Mouse (Mus musculus) neural tube, embryonic 15.5 days (tissue): ENCODE data around the gene Cel. TPM values are rescaled to one million over a fixed set of nuclear protein-coding genes. Genes with fewer than 3 reads are reported as not detected.
A peak's percentile ranks its signal among the peaks of the same experiment; 100 is the strongest.

Source experiments
- ATAC-seq: fragments of 200-750 bp; cut with Nextera tagmentation; 2 replicates; pipeline ENCODE4 v1.8.0; 2017; ENCODE audit warnings: mild to moderate bottlenecking, moderate TSS enrichment, moderate library complexity; ENCODE audit not compliant: low FRiP score
- H3K27ac ChIP-seq: fragments of 300-500 bp; sonication (generic); replicated peaks from 2 replicates; pipeline ENCODE4 v1.5.1; 2015; ENCODE audit warnings: mild to moderate bottlenecking, inconsistent platforms
- H3K27me3 ChIP-seq: fragments of 300-500 bp; sonication (generic); replicated peaks from 2 replicates; pipeline ENCODE4 v1.6.1; 2015; ENCODE audit warnings: inconsistent platforms
- H3K36me3 ChIP-seq: fragments of 300-500 bp; sonication (generic); 2 replicates; pipeline ENCODE4 v1.6.1; 2015; ENCODE audit warnings: inconsistent platforms
- H3K4me1 ChIP-seq: fragments of 300-500 bp; sonication (generic); 2 replicates; pipeline ENCODE4 v1.6.1; 2015; ENCODE audit warnings: inconsistent platforms
- H3K4me2 ChIP-seq: fragments of 300-500 bp; sonication (generic); 2 replicates; pipeline ENCODE4 v1.6.1; 2015; ENCODE audit warnings: inconsistent platforms, mild to moderate bottlenecking, moderate library complexity
- H3K4me3 ChIP-seq: fragments of 300-500 bp; sonication (generic); replicated peaks from 2 replicates; pipeline ENCODE4 v1.5.1; 2015; ENCODE audit warnings: mild to moderate bottlenecking, inconsistent platforms
- H3K9ac ChIP-seq: fragments of 300-500 bp; sonication (generic); replicated peaks from 2 replicates; pipeline ENCODE4 v1.6.1; 2015; ENCODE audit warnings: mild to moderate bottlenecking, inconsistent platforms
- H3K9me3 ChIP-seq: fragments of 300-500 bp; sonication (generic); replicated peaks from 2 replicates; pipeline ENCODE4 v1.6.1; 2016; ENCODE audit warnings: inconsistent platforms
- WGBS: fragments of 180-500 bp; shearing (Covaris S2); methylation state at CpG from one replicate; pipeline ENCODE4 v1.1.7; 2015; ENCODE audit warnings: mixed read lengths; 5-methylcytosine and 5-hydroxymethylcytosine counted together
- polyA plus RNA-seq: library from polyadenylated mRNA; unstranded; fragments of >200 nt; fragmentation: Nextera tagmentation; extraction: Ambion mirVana; gene quantifications from 2 replicates; pipeline ENCODE4 v1.2.1, GENCODE M21; 2015

The Cel gene
- polyA plus RNA-seq, 1 experiment from 2014 or later: 0.09 TPM

- 28% methylated on average over 7 of the region's 7 CpGs for WGBS
- H3K27me3 ChIP-seq: no peaks in the 10 kb centered on the region
Observed at GRCm38 (mm10) chr2:28535650-28536049, 27.6 kb downstream of the Cel start.

GRCm38 (mm10) chr2:28535263-28535540 is 28.0 kb downstream of the Cel start:
- Histone ChIP-seq H3K9me3 (no peaks in the 10 kb centered on the region), H3K27me3 (no peaks in the 10 kb centered on the region), H3K4me1 (peaks cover 98% of the 10 kb centered on the region), H3K36me3 (no peaks in the 10 kb centered on the region), H3K4me3 (0 out of 2 replicates have a peak overlapping the region, but pooled peaks have one; percentile 61), H3K4me2 (peak overlapping the region; percentile 80), H3K9ac (peak overlapping the region; percentile 23; the same call in 1 of the 2 replicates), H3K27ac (peak overlapping the region; percentile 82)
- ATAC-seq: no peak
- WGBS: 29% methylated on average over 4 of the region's 4 CpGs

More at GRCm38 (mm10) chr2:28535650-28536049, 27.6 kb downstream of the Cel start:
- Histone ChIP-seq H3K36me3 (0 out of 2 replicates have a peak, but pooled peaks cover 2% of the 10 kb centered on the region), H3K9me3 (no peaks in the 10 kb centered on the region), H3K9ac (peak overlapping the region; percentile 23; the same call in 1 of the 2 replicates), H3K27ac (peak overlapping the region; percentile 82), H3K4me2 (peak overlapping the region; percentile 80), H3K4me3 (0 out of 2 replicates have a peak overlapping the region, but pooled peaks have one; percentile 61), H3K4me1 (peaks cover 98% of the 10 kb centered on the region)
- ATAC-seq: no peak

- Histone ChIP-seq H3K4me3 (peak overlapping the region; percentile 61), H3K27me3 (no peaks in the 10 kb centered on the region), H3K9ac (peak overlapping the region; percentile 73), H3K4me2 (peak overlapping the region; percentile 80), H3K4me1 (peaks cover 98% of the 10 kb centered on the region), H3K27ac (peak overlapping the region; percentile 82), H3K36me3 (no peaks in the 10 kb centered on the region), H3K9me3 (no peaks in the 10 kb centered on the region)
- peak; percentile 18 for ATAC-seq
- WGBS: 26% methylated on average over 11 of the region's 11 CpGs
Observed at GRCm38 (mm10) chr2:28534436-28535262, 28.6 kb downstream of the Cel start.

GRCm38 (mm10) chr2:28533901-28534435 is 29.2 kb downstream of the Cel start:
- Histone ChIP-seq H3K4me1 (peaks cover 98% of the 10 kb centered on the region), H3K4me2 (peak overlapping the region; percentile 80), H3K9ac (peak overlapping the region; percentile 73), H3K27me3 (no peaks in the 10 kb centered on the region), H3K27ac (peak overlapping the region; percentile 82), H3K4me3 (peak overlapping the region; percentile 61), H3K36me3 (no peaks in the 10 kb centered on the region), H3K9me3 (no peaks in the 10 kb centered on the region)
- 44% methylated on average over 7 of the region's 7 CpGs for WGBS
- peak; percentile 8 for ATAC-seq

- 3% methylated on average over 49 of the region's 49 CpGs for WGBS
- ATAC-seq: peak; percentile 94
Observed at GRCm38 (mm10) chr2:28532938-28533771, 30.0 kb downstream of the Cel start.

GRCm38 (mm10) chr2:28530311-28530710 is 32.9 kb downstream of the Cel start:
- Histone ChIP-seq H3K4me1 (peaks cover 98% of the 10 kb centered on the region), H3K9ac (no peak overlapping the region), H3K36me3 (no peaks in the 10 kb centered on the region), H3K27me3 (no peaks in the 10 kb centered on the region), H3K4me2 (no peak overlapping the region), H3K27ac (peak overlapping the region; percentile 15; the same call in 1 of the 2 replicates), H3K4me3 (no peak overlapping the region), H3K9me3 (no peaks in the 10 kb centered on the region)
- WGBS: 55% methylated on average over 7 of the region's 7 CpGs
- no peak for ATAC-seq

More at GRCm38 (mm10) chr2:28532938-28533771, 30.0 kb downstream of the Cel start:
- no peaks in the 10 kb centered on the region for H3K9me3 ChIP-seq
- peak overlapping the region; percentile 61 for H3K4me3 ChIP-seq
- H3K36me3 ChIP-seq: no peaks in the 10 kb centered on the region
- peak overlapping the region; percentile 80 for H3K4me2 ChIP-seq
- H3K9ac ChIP-seq: peak overlapping the region; percentile 73
- H3K4me1 ChIP-seq: peaks cover 98% of the 10 kb centered on the region
- no peaks in the 10 kb centered on the region for H3K27me3 ChIP-seq
- peak overlapping the region; percentile 82 for H3K27ac ChIP-seq

GRCm38 (mm10) chr2:28529856-28530255 is 33.3 kb downstream of the Cel start:
- H3K4me1 ChIP-seq: peaks cover 98% of the 10 kb centered on the region
- H3K4me2 ChIP-seq: no peak overlapping the region
- H3K27ac ChIP-seq: peak overlapping the region; percentile 15; the same call in 1 of the 2 replicates
- WGBS: 65% methylated on average over 4 of the region's 4 CpGs
- H3K9me3 ChIP-seq: no peaks in the 10 kb centered on the region
- ATAC-seq: no peak
- H3K4me3 ChIP-seq: no peak overlapping the region
- no peak overlapping the region for H3K9ac ChIP-seq
- H3K27me3 ChIP-seq: no peaks in the 10 kb centered on the region
- H3K36me3 ChIP-seq: no peaks in the 10 kb centered on the region

- no peaks in the 10 kb centered on the region for H3K9me3 ChIP-seq
- H3K27ac ChIP-seq: no peak overlapping the region
- H3K4me3 ChIP-seq: no peak overlapping the region
- 92% methylated on average over 7 of the region's 7 CpGs for WGBS
- no peaks in the 10 kb centered on the region for H3K36me3 ChIP-seq
- H3K4me2 ChIP-seq: no peak overlapping the region
- no peak for ATAC-seq
- no peak overlapping the region for H3K9ac ChIP-seq
- H3K27me3 ChIP-seq: no peaks in the 10 kb centered on the region
- H3K4me1 ChIP-seq: peaks cover 98% of the 10 kb centered on the region
Observed at GRCm38 (mm10) chr2:28528354-28528730, 34.9 kb downstream of the Cel start.

- Histone ChIP-seq H3K4me2 (no peak overlapping the region), H3K27me3 (no peaks in the 10 kb centered on the region), H3K4me1 (peaks cover 97% of the 10 kb centered on the region), H3K4me3 (no peak overlapping the region), H3K9me3 (no peaks in the 10 kb centered on the region), H3K27ac (no peak overlapping the region), H3K9ac (no peak overlapping the region), H3K36me3 (no peaks in the 10 kb centered on the region)
- ATAC-seq: no peak
- 88% methylated on average over 20 of the region's 20 CpGs for WGBS
Observed at GRCm38 (mm10) chr2:28527436-28528353, 35.5 kb downstream of the Cel start.

GRCm38 (mm10) chr2:28525943-28526876 is 37.0 kb downstream of the Cel start:
- H3K4me2 ChIP-seq: no peak overlapping the region
- WGBS: 38% methylated on average over 12 of the region's 12 CpGs
- no peak for ATAC-seq
- H3K4me1 ChIP-seq: peaks cover 97% of the 10 kb centered on the region
- peak overlapping the region; percentile 70 for H3K27ac ChIP-seq
- H3K4me3 ChIP-seq: no peak overlapping the region
- no peaks in the 10 kb centered on the region for H3K27me3 ChIP-seq
- peak overlapping the region; percentile 14; the same call in 1 of the 2 replicates for H3K9ac ChIP-seq
- peaks cover 4% of the 10 kb centered on the region; the same call in 1 of the 2 replicates for H3K36me3 ChIP-seq
- no peaks in the 10 kb centered on the region for H3K9me3 ChIP-seq
